Mouse (Mus musculus) limb, embryonic 14.5 days (tissue): ENCODE data around the gene Ap2a1. TPM values are rescaled to one million over a fixed set of nuclear protein-coding genes. Genes with fewer than 3 reads are reported as not detected.

Experiments used
- ATAC-seq: fragments of 200-750 bp; cut with Nextera tagmentation; 2 replicates; pipeline ENCODE4 v1.8.0; 2017; ENCODE audit warnings: low read depth, moderate number of reproducible peaks, moderate TSS enrichment; ENCODE audit not compliant: low FRiP score
- DNase-seq: peaks from one replicate; pipeline ENCODE4 v3.0.0-alpha.2; 2015; ENCODE audit warnings: low spot score
- H3K27ac ChIP-seq: fragments of 300-500 bp; sonication (generic); replicated peaks from 2 replicates; pipeline ENCODE4 v1.5.1; 2014; ENCODE audit warnings: low read depth, mild to moderate bottlenecking, low read length, moderate library complexity, mixed read lengths
- H3K27me3 ChIP-seq: fragments of 300-500 bp; sonication (generic); 2 replicates; pipeline ENCODE4 v1.6.1; 2014; ENCODE audit warnings: low read length, mixed read lengths; ENCODE audit not compliant: control insufficient read depth, insufficient read depth
- H3K36me3 ChIP-seq: fragments of 300-500 bp; sonication (generic); 2 replicates; pipeline ENCODE4 v1.6.1; 2014; ENCODE audit warnings: mild to moderate bottlenecking, low read length, moderate library complexity, mixed read lengths; ENCODE audit not compliant: control insufficient read depth, insufficient read depth
- H3K4me1 ChIP-seq: fragments of 300-500 bp; sonication (generic); 2 replicates; pipeline ENCODE4 v1.6.1; 2014; ENCODE audit warnings: antibody characterized with exemption, low read length, mixed read lengths; ENCODE audit not compliant: control insufficient read depth, insufficient read depth
- H3K4me2 ChIP-seq: fragments of 300-500 bp; sonication (generic); replicated peaks from 2 replicates; pipeline ENCODE4 v1.6.1; 2014; ENCODE audit warnings: low read depth, mild to moderate bottlenecking, low read length, moderate library complexity; ENCODE audit not compliant: severe bottlenecking
- H3K4me3 ChIP-seq: fragments of 300-500 bp; sonication (generic); replicated peaks from 2 replicates; pipeline ENCODE4 v1.5.1; 2014; ENCODE audit warnings: low read length
- H3K9ac ChIP-seq: fragments of 300-500 bp; sonication (generic); 2 replicates; pipeline ENCODE4 v1.6.1; 2014; ENCODE audit warnings: mild to moderate bottlenecking, low read depth, low read length, moderate library complexity; ENCODE audit not compliant: severe bottlenecking
- H3K9me3 ChIP-seq: fragments of 300-500 bp; sonication (generic); 2 replicates; pipeline ENCODE4 v1.6.1; 2016; ENCODE audit warnings: low read length; ENCODE audit not compliant: control insufficient read depth
- POLR2A ChIP-seq: fragments of 200-500 bp; IDR thresholded peaks from 2 replicates; pipeline ENCODE4 v1.8.0; 2012; ENCODE audit warnings: inconsistent platforms, mild to moderate bottlenecking, moderate library complexity, borderline replicate concordance; ENCODE audit not compliant: insufficient read depth, insufficient read length; ENCODE audit errors: extremely low read depth
- WGBS: fragments of 180-500 bp; shearing (Covaris S2); extraction: QIAGEN DNeasy Blood & Tissue Kit; methylation state at CpG from one replicate; pipeline ENCODE4 v1.1.7; 2014; 5-methylcytosine and 5-hydroxymethylcytosine counted together
- polyA plus RNA-seq, 2 experiments: library from polyadenylated mRNA; depleted of rRNA in 1 of 2; stranded (reverse) in 1 of 2; unstranded in 1 of 2; fragments of >200 nt; fragmentation: Nextera tagmentation in 1 of 2; extraction: Ambion mirVana in 1 of 2; gene quantifications; 2 replicates each; pipeline versions ENCODE4 v1.2.1 to v1.2.3; 2012 to 2014

Ap2a1 gene
- polyA plus RNA-seq, 2 experiments, result 75.7 to 113 TPM

GRCm38 (mm10) chr7:44891611-44892010 is 37.7 kb downstream of the Ap2a1 start:
- DNase-seq (no peak), ATAC-seq (no peak)
- Histone ChIP-seq H3K9ac (peak overlapping the region; percentile 84), H3K9me3 (no peaks in the 10 kb centered on the region), H3K36me3 (peaks cover 33% of the 10 kb centered on the region), H3K27ac (peak overlapping the region; percentile 98), H3K27me3 (no peaks in the 10 kb centered on the region), H3K4me1 (peaks cover 21% of the 10 kb centered on the region), H3K4me2 (peak overlapping the region; percentile 93), H3K4me3 (peak overlapping the region; percentile 83)
- WGBS, result 26% methylated on average over 6 of the region's 6 CpGs
- no peak for TF ChIP-seq POLR2A

DNA sequence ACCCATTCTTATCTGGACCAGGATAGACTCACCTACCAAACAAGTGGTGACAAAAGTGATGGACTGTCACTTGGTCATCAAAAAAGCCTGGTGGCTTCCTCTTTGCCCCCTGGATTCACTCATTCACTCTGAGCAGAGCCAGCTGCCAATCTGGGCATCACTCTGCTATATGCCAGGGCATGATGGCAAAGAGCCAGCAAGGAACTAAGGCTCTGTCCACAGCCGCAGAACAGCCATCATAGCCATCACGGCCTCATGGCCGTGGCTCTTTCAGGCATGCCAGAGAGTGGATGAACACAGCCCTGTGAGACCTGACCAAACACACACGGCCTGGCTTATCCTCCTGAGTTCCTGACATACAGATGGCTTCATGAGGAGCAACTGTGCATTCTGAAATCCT is 38.6 kb downstream of the Ap2a1 start:
- H3K36me3 ChIP-seq, result peaks cover 40% of the 10 kb centered on the region
- H3K4me1 ChIP-seq, result peaks cover 20% of the 10 kb centered on the region
- TF ChIP-seq POLR2A, result no peak
- H3K4me2 ChIP-seq, result peak overlapping the region; percentile 93
- no peak overlapping the region for H3K27ac ChIP-seq
- H3K9me3 ChIP-seq, result no peaks in the 10 kb centered on the region
- 87% methylated on average over 4 of the region's 4 CpGs for WGBS
- peak overlapping the region; percentile 84; the same call in 1 of the 2 replicates for H3K9ac ChIP-seq
- no peak for ATAC-seq
- H3K27me3 ChIP-seq, result no peaks in the 10 kb centered on the region
- 0 out of 2 replicates have a peak overlapping the region, but pooled peaks have one; percentile 83 for H3K4me3 ChIP-seq
- no peak for DNase-seq

GRCm38 (mm10) chr7:44890180-44890579 is 39.1 kb downstream of the Ap2a1 start:
- no peak overlapping the region for H3K27ac ChIP-seq
- no peak overlapping the region for H3K4me2 ChIP-seq
- H3K27me3 ChIP-seq, result no peaks in the 10 kb centered on the region
- H3K4me3 ChIP-seq, result no peak overlapping the region
- peaks cover 18% of the 10 kb centered on the region for H3K4me1 ChIP-seq
- no peak for TF ChIP-seq POLR2A
- ATAC-seq (no peak), DNase-seq (no peak)
- 94% methylated on average over 6 of the region's 7 CpGs for WGBS
- no peaks in the 10 kb centered on the region for H3K9me3 ChIP-seq
- H3K36me3 ChIP-seq, result peaks cover 46% of the 10 kb centered on the region
- H3K9ac ChIP-seq, result no peak overlapping the region

GRCm38 (mm10) chr7:44888256-44889105 is 40.8 kb downstream of the Ap2a1 start:
- Histone ChIP-seq H3K27ac (no peak overlapping the region), H3K9me3 (no peaks in the 10 kb centered on the region), H3K4me3 (no peak overlapping the region), H3K36me3 (peaks cover 60% of the 10 kb centered on the region), H3K9ac (no peak overlapping the region), H3K4me1 (peaks cover 13% of the 10 kb centered on the region), H3K27me3 (no peaks in the 10 kb centered on the region), H3K4me2 (no peak overlapping the region)
- ATAC-seq (no peak), DNase-seq (no peak)
- no peak for TF ChIP-seq POLR2A
- WGBS, result 88% methylated on average over 13 of the region's 13 CpGs

DNA sequence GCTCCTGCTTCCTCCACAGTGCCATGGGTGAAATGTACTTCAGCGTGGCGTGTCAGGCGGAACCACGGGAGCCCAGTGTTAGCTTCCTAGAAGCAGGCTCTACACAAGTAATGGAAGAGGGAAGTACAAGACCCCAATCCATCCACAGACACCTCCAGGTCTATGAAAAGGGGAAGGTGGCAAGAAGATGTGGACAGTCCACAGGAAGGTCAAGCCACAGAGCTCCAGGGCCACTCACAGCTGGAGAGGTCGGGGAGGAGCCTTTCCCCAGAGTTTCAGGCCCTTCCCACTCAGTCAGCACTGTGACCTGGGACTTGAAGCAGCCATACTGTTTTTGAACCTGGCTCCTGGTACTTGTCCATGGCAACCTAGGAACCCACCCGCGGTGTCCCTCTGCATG is 42.3 kb downstream of the Ap2a1 start:
- Histone ChIP-seq H3K9me3 (no peaks in the 10 kb centered on the region), H3K4me2 (no peak overlapping the region), H3K27me3 (no peaks in the 10 kb centered on the region), H3K4me3 (no peak overlapping the region), H3K4me1 (peaks cover 9% of the 10 kb centered on the region; the same call in 1 of the 2 replicates), H3K9ac (no peak overlapping the region), H3K27ac (no peak overlapping the region), H3K36me3 (peaks cover 76% of the 10 kb centered on the region)
- ATAC-seq (no peak), DNase-seq (no peak)
- no peak for TF ChIP-seq POLR2A
- 85% methylated on average over 7 of the region's 7 CpGs for WGBS

- DNase-seq (no peak), ATAC-seq (no peak)
- H3K4me3 ChIP-seq, result no peak overlapping the region
- WGBS, result 96% methylated on average over 5 of the region's 5 CpGs
- no peaks in the 10 kb centered on the region for H3K4me1 ChIP-seq
- no peak overlapping the region for H3K4me2 ChIP-seq
- H3K36me3 ChIP-seq, result peaks cover 89% of the 10 kb centered on the region
- TF ChIP-seq POLR2A, result no peak
- no peaks in the 10 kb centered on the region for H3K9me3 ChIP-seq
- H3K9ac ChIP-seq, result no peak overlapping the region
- H3K27ac ChIP-seq, result no peak overlapping the region
- no peaks in the 10 kb centered on the region for H3K27me3 ChIP-seq
Measured at GRCm38 (mm10) chr7:44884637-44885036, 44.7 kb downstream of the Ap2a1 start.
